ENCODE assay signal across 16 mouse cellular contexts in the genomic region with DNA sequence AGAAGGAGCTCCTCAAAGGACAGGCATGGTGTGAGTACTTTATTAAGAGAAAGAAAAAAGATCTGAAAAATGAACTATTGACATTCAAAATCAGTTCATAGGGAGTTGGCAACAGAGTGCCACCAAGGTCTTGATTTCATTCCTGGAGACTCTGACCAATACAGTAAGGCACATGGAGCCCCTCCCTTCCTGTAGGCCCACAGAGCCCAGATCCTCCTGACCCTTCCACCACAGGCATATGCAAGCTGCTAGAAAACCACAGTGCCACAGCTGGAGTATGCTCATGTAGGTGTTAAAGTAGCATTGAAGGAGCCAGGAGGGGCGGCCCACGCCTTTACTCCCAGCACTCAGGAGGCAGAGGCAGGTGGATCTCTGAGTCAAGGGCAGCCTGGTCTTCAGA.
DNase-seq lines count a peak whose midpoint lies in the region; ATAC-seq lines count a peak whose summit lies in the region.
"Had no signal": no experiment of that assay in that cellular context is flagged by ENCODE, and none has a peak within 500 bp of the region (broad histone marks: within the 10 kb centered on the region; RNA-seq: fewer than 3 reads in every experiment).

No protein-coding gene starts in this region.

- intact Hi-C loops in heart, postnatal 10 days (cut with DNase I), result no loop called here

- no peaks in the 10 kb centered on the region for H3K4me1 ChIP-seq in neural tube, embryonic 11.5 days (ENCODE audit: control insufficient read depth, insufficient read depth, low read length)
- no peaks in the 10 kb centered on the region; the same call in 1 of the 2 replicates for H3K4me1 ChIP-seq in hindbrain, embryonic 11.5 days (replicated peaks; ENCODE audit: control insufficient read depth, insufficient read depth, low read length)
- no peaks in the 10 kb centered on the region; the same call in 1 of the 2 replicates for H3K4me1 ChIP-seq in midbrain, embryonic 14.5 days (ENCODE audit: control insufficient read depth, insufficient read depth, low read length)
- H3K4me1 ChIP-seq: limb, embryonic 13.5 days had no signal

- WGBS in neural tube, embryonic 11.5 days, result 98% methylated on average over 2 of the region's 2 CpGs
- WGBS in hindbrain, embryonic 11.5 days, result 96% methylated on average over 2 of the region's 2 CpGs
- 95% methylated on average over 2 of the region's 2 CpGs for WGBS in midbrain, embryonic 14.5 days

- no peak; the same call in 1 of the 2 replicates for ATAC-seq in neural tube, embryonic 11.5 days (ENCODE audit: insufficient read depth, low FRiP score, low TSS enrichment)
- 0 out of 2 replicates have a peak, but pooled peaks have one; percentile 14 for ATAC-seq in hindbrain, embryonic 11.5 days (ENCODE audit: low FRiP score)
- ATAC-seq in midbrain, embryonic 14.5 days (ENCODE audit: low FRiP score, low TSS enrichment), result peak; percentile 33; the same call in 1 of the 2 replicates
- ATAC-seq: liver, postnatal 0 days had no signal

- no peak overlapping the region for H3K4me2 ChIP-seq in neural tube, embryonic 11.5 days (ENCODE audit: low read depth)
- H3K4me2 ChIP-seq in hindbrain, embryonic 11.5 days (replicated peaks; ENCODE audit: low read depth, low read length), result no peak overlapping the region
- no peak overlapping the region for H3K4me2 ChIP-seq in midbrain, embryonic 14.5 days (ENCODE audit: low read length)
- H3K4me2 ChIP-seq: limb, embryonic 13.5 days had no signal

- H3K4me3 ChIP-seq in neural tube, embryonic 11.5 days (ENCODE audit: low read depth, low read length), result no peak overlapping the region
- no peak overlapping the region for H3K4me3 ChIP-seq in hindbrain, embryonic 11.5 days (ENCODE audit: low read depth, low read length)
- no peak overlapping the region for H3K4me3 ChIP-seq in midbrain, embryonic 14.5 days (replicated peaks; ENCODE audit: low read depth, low read length)
- H3K4me3 ChIP-seq: left cerebral cortex, adult 2 months; limb, embryonic 13.5 days had no signal

- DNase-seq in neural tube, embryonic 11.5 days (ENCODE audit: low spot score), result no peak
- no peak for DNase-seq in neural tube, embryonic 10.5 days (ENCODE audit: extremely low spot score, low spot score)
- no peak for DNase-seq in hindbrain, embryonic 11.5 days (ENCODE audit: low spot score)
- DNase-seq in midbrain, embryonic 14.5 days, result no peak
- no peak for DNase-seq in lung, postnatal 25 days (ENCODE audit: low spot score)
- DNase-seq in urinary bladder, adult 18-20 months (ENCODE audit: low spot score in 2 of 2), result no peak
- DNase-seq in heart, postnatal 10 days, result no peak
- DNase-seq: adrenal gland, postnatal 25 days; B cell, adult 2 months; heart, postnatal 4 days; kidney, adult 2 months; liver, postnatal 0 days; lung, postnatal 4 days had no signal

- no peaks in the 10 kb centered on the region for H3K27me3 ChIP-seq in neural tube, embryonic 11.5 days (ENCODE audit: control insufficient read depth, insufficient read depth, low read length)
- H3K27me3 ChIP-seq in hindbrain, embryonic 11.5 days (ENCODE audit: control insufficient read depth, insufficient read depth, low read length), result no peaks in the 10 kb centered on the region
- H3K27me3 ChIP-seq in midbrain, embryonic 14.5 days (ENCODE audit: control insufficient read depth, insufficient read depth, low read length), result no peaks in the 10 kb centered on the region
- H3K27me3 ChIP-seq: limb, embryonic 13.5 days had no signal

- H3K9ac ChIP-seq in neural tube, embryonic 11.5 days (ENCODE audit: low read length), result no peak overlapping the region
- no peak overlapping the region for H3K9ac ChIP-seq in hindbrain, embryonic 11.5 days (ENCODE audit: low read depth, low read length)
- H3K9ac ChIP-seq in midbrain, embryonic 14.5 days (replicated peaks; ENCODE audit: low read length), result no peak overlapping the region
- H3K9ac ChIP-seq: limb, embryonic 13.5 days; liver, postnatal 0 days had no signal

- H3K36me3 ChIP-seq in neural tube, embryonic 11.5 days (ENCODE audit: control insufficient read depth, insufficient read depth, low read length), result no peaks in the 10 kb centered on the region
- no peaks in the 10 kb centered on the region for H3K36me3 ChIP-seq in hindbrain, embryonic 11.5 days (ENCODE audit: control insufficient read depth, insufficient read depth, low read length)
- no peaks in the 10 kb centered on the region for H3K36me3 ChIP-seq in midbrain, embryonic 14.5 days (ENCODE audit: control insufficient read depth, insufficient read depth, low read length)
- H3K36me3 ChIP-seq: G1E; limb, embryonic 13.5 days had no signal

- H3K9me3 ChIP-seq in neural tube, embryonic 11.5 days (ENCODE audit: control insufficient read depth, low read length), result no peaks in the 10 kb centered on the region
- H3K9me3 ChIP-seq in hindbrain, embryonic 11.5 days (ENCODE audit: control insufficient read depth, low read length), result no peaks in the 10 kb centered on the region
- H3K9me3 ChIP-seq in midbrain, embryonic 14.5 days (ENCODE audit: control insufficient read depth, low read length), result no peaks in the 10 kb centered on the region
- H3K9me3 ChIP-seq: limb, embryonic 13.5 days had no signal

- peak overlapping the region; percentile 64 for H3K27ac ChIP-seq in neural tube, embryonic 11.5 days (ENCODE audit: low read depth, low read length)
- peak overlapping the region; percentile 73 for H3K27ac ChIP-seq in hindbrain, embryonic 11.5 days (ENCODE audit: low read depth, low read length)
- H3K27ac ChIP-seq in midbrain, embryonic 14.5 days (replicated peaks; ENCODE audit: low read depth, low read length), result peak overlapping the region; percentile 28; the same call in 1 of the 2 replicates
- H3K27ac ChIP-seq: left cerebral cortex, adult 2 months; limb, embryonic 13.5 days had no signal
